Mouse (Mus musculus) ovary, postnatal 14 days (tissue): Measurements from ENCODE around the gene Pacsin2.
"Not testable (repeated sequence)": the region's sequence is repeated elsewhere in the genome, so short reads cannot be mapped to it uniquely, and the experiment has no call there.

Source experiments
- DNase-seq: peaks from one replicate; pipeline ENCODE4 v3.0.0; 2022; ENCODE audit warnings: low spot score

The Pacsin2 gene

DNA sequence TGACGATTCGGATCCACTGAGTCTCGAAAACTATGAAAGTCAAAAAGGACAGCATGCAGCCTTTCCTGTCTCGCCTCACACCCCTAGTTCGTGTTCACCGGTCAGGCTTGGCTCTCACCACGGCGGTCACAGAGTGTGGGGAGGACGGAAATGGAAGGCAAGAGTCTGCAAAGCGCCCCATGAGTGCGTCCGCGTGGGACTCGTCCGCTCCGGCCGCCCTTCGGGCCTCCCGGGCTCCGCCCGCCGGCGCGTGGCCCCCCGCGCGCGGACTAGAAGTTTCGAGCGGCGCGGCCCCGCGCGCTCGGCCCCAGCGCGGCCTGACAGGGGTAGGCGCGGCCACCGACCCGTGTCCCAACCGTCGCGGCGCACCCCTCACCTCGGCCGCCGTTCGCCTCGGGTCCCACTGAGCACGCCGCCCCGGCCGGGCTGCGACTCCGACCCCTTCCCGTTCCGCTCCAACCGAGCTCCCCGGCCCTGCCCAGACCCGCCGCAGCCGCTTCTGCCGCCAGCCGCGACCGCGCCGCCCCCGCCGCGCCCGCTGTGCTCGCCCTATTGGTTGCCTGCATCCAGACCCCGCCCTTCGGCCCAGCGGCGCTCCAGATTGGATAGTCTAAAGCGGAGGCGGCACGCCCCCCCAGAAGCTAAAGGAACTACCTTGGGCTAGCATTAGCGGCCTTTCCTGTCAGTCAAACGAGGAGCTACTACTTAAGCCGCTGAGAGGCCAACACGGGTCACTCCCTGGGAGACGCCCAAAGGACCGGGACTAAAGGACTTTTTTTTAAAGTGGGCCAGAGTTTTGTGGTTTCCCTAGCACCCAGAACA is at the start of gene Pacsin2:
Gene Pacsin2 (minus strand): TSS at position 524 of the 822 bp plus-strand sequence.
- DNase-seq: peak; percentile 95

- no peak for DNase-seq
Measured at GRCm38 (mm10) chr15:83512489-83513281, 48.3 kb upstream of the Pacsin2 start.

DNA sequence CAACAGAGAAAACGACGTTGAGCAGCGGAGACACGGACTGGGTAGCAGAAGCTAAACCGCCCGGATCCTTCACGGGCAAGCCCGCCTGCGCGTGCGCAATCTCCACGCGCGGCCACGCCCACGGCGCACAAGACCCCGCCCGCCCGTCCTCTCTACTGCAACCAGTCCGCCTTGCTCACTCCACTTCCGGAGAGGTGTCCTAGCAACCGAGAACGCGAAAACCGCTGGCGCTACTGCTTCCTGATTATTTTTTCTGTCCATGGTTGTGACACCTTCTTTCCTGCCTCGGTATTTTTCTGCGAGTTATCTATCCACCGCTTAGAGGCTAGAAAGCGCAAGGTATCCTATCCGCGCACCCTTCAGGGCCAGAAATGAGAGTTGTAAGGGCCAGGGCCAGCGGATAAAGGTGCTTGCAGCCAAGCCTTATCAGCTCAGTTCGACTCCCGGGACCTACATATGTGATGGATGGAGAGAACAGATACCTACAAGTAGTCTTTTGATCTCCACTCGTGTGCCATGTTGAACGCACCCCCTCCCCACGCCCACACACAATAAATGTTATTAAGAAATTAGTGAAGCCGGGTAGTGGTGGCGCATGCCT is 46.5 kb upstream of the Pacsin2 start, which contains the start of gene Ttll1:
Gene Ttll1 (minus strand): TSS at position 89 of the 601 bp plus-strand sequence.
- peak; percentile 91 for DNase-seq

- DNase-seq: no peak
Measured at GRCm38 (mm10) chr15:83509950-83510804, 45.8 kb upstream of the Pacsin2 start.

DNA sequence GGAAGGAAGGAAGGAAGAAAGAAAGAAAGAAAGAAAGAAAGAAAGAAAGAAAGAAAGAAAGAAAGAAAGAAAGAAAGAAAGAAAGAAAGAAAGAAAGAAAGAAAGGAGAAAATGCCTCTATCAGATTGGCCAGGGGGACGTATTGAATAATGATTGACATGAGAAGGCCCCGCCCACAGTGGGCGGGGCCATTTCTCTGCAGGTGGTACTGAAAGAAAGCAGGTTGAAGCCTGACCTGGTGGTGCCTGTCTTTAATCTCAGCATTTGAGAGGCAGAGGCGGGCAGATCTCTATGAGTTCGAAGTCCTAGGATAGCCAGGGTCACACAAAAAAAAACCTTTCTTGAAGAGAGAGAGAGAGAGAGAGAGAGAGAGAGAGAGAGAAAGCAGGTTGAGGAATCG is 37.1 kb upstream of the Pacsin2 start:
- DNase-seq: not testable (repeated sequence)

- no peak for DNase-seq
Measured at GRCm38 (mm10) chr15:83500352-83500751, 35.9 kb upstream of the Pacsin2 start.

DNA sequence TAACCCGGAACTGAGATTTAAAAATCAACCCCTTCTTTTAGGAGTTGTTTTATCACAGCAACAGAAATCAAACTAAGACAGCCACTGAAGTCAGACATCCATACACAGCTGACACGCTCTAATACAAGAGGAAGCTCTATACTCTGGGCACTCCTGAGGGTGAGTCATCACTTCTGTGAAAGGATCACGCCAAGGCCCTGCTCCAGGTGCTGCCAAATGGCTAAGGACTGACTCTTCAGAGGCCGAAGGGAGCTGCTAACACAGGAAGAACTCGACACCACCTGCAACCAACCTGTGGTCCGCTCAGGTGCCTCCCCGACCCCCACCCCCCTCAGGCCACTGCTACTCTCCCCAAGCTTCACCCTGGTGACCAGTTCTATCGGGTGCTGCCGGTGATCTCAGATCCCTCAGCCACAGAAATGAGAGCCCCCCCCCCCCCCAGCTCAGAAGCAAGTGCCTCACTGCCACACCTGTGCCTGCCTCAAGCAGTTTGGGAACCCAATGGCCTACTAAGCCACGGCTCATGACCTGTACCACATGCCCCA is 34.9 kb upstream of the Pacsin2 start:
- no peak for DNase-seq

DNA sequence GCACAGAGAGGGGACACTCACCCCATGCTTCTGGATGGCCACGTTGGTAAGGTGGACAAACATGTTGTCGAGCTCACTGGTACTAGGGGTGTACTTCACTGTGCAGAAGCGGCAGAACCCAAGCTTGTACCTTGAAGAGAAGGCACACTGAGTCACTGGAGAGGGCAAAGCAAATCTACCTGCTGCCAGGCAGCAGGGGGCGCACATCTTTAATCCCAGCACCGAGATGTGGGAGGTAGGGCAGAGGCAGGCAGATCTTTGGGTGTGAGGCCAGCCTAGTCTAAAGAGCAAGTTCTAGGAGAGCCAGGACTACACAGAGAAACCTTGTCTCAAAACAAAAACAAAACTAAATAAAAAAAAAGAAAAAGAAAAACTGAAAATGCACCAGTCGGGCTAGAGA is 32.9 kb upstream of the Pacsin2 start:
- no peak for DNase-seq

DNA sequence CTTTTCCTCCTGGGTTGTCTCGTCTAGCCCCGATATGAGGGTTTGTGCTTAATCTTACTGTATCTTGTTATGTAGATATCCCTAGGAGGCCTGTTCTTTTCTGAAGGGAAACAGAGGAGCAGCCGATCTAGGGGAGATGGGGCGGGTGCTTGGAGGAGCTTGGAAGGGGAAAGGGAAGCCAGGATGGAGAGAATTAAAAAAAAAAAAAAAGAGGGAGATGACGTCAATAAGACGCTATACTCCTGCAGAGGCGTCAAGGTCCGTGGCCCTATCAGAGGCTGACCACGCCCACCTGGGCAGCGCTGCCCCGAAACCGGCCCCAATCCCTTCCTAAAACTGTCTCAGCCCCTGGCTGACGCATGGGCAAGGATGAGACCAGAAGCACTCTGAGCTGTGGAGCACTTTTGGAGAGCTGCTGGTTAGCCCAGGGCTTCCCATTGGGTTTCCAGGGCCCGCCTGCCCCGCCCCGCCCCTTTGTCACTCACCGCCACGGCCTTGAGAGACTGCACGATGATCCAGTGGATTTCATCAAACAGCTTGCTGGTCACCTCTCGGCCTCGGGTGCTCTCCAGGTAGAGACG is 31.5 kb upstream of the Pacsin2 start:
- DNase-seq: no peak

DNA sequence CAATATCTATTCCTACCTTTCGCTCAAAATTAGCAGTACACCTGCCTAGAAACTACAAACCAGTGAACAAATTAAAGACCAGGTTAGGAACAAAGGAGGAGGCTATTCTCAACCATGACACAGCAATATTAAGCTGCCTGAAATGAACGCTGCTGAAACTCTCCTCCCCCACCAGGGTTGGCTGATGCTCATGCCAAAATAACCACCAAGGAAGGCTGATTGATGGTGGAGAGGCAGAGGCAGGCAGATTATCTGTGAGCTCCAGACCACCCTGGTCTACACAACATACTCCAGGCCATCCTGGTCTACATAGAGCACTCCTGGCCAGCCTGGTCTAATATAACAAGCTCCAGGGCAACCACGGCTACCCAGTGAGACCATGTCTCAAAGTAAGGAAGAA is 30.8 kb upstream of the Pacsin2 start:
- no peak for DNase-seq

- no peak for DNase-seq
Measured at GRCm38 (mm10) chr15:83494572-83494920, 30.1 kb upstream of the Pacsin2 start.

DNA sequence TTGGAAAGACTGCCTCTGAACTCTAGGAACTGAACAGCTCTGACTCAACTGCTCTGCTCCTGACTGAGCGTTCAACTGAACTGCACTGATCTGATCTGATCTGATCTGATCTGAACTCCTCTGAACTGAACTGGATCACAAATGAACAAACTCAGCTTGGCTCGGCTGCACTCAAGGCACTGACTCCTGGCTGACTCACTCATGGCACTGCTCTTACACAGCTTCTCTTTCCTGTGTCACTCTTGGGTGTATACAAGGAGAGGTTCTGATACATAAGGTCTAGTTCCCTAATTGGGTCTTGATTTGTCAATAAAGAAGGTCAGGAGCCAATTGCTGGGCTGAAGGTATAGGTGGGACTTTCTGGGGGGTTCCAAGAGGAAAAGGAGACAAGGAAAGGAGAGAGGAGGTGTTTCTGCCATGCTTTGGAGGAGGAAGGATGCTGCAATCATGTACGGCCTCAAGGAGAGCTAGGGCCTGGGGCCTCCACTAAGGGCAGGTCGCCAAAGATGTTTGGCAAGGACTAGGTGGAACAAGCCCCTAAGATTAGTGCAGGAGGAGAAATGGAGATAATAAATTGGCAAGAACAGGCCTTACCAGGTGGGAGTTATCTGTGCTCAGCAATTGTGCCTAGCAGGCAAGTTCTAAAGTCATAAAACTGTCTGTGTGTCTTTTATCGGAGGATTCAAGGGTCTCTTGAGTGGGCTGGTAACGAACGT is 29.6 kb upstream of the Pacsin2 start:
- no peak for DNase-seq

GRCm38 (mm10) chr15:83491891-83492290 is 27.5 kb upstream of the Pacsin2 start:
- DNase-seq: no peak

- no peak for DNase-seq
Measured at GRCm38 (mm10) chr15:83489471-83489870, 25.1 kb upstream of the Pacsin2 start.

DNA sequence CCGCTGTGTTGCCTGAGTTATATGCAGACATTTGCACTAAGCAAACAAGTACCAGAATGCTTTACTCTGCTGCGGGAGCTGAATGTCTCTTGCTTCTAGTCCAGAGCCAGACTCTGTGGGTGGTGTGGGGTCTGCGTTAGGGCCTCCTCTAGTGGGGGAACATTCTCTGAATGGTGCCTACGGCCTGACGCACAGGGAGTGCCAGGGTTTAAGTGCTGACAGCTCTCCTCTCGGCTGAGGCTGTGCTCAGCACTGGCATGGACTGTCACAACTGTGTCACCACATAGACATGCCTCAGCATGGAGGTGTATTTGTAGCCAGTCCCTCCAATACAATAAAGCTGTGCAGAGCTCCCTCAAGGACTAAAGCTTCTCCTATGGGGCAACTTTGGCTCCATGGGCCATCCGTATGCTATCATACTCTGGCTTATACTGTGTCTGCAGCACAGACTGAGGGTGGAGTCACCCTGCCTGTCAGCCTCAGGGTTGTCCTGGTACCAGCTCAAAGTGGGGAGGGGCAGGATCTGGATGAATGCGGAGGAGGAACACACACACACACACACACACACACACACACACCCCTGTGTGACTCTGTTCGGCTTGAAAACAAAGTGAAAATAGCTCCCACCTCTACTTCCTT is 23.2 kb upstream of the Pacsin2 start:
- no peak for DNase-seq

DNA sequence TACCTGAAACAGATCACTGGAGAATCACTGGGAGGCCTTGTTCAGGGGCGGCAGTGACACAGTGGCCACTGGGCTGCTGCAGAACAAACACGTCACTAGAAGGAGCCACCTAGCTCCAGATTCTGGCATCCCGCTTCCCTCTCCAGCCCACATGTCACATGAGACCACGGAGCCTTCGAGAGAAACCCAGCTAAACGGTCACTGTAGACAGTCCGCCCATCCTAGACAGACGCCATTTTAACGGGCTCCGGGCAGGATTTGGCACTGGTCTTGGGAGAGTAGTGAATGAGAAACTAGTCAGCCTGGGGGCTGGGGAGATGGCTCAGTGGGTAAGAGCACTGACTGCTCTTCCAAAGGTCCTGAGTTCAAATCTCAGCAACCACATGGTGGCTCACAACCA is 19.9 kb upstream of the Pacsin2 start:
- DNase-seq: no peak

DNA sequence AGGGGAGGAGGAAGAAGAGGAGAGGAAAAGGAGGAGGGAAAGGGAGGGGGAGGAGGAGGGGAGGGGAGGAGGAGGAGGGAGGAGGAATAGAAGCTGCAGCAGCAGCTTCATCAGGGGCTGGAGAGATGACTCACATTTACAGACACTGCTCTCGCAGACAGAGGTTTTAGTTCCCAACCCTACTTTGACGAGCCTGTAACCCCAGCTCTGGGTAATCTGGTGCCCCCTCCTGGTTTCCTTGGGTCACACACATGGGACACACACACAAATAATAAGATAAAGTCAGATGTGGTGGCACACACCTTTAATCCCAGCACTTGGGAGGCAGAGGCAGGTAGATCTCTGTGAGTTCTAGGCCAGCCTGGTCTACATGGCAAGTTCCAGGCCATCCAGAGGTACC is 19.1 kb upstream of the Pacsin2 start:
- DNase-seq: no peak

- DNase-seq: no peak
Measured at GRCm38 (mm10) chr15:83482645-83483224, 18.3 kb upstream of the Pacsin2 start.

GRCm38 (mm10) chr15:83481236-83481780 is 16.9 kb upstream of the Pacsin2 start:
- no peak for DNase-seq
